Mouse (Mus musculus): ENCODE data around the gene Trim2.

Gene Trim2

DNA sequence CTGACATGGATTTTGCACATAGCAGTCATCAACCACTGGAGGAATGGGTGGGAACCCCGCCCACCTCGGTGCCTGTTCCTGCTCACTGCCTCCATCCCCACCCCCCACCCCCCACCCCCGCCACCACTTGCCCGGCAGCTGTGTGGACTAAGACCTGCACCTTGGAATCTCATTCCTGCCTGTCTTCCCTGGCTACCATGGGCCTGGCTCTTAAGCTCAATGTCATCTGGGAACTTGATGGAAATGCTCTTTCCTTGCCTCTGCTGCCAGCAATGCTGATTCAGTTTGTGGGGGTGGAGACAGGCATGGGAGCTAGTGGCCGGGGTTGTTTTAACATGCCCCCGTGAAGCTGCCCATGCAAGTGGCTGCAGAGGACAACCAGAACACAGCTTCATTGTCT is 17.3 kb upstream of the Trim2 start:
- no peak for DNase-seq (ENCODE audit: low spot score in 2 of 2)

DNA sequence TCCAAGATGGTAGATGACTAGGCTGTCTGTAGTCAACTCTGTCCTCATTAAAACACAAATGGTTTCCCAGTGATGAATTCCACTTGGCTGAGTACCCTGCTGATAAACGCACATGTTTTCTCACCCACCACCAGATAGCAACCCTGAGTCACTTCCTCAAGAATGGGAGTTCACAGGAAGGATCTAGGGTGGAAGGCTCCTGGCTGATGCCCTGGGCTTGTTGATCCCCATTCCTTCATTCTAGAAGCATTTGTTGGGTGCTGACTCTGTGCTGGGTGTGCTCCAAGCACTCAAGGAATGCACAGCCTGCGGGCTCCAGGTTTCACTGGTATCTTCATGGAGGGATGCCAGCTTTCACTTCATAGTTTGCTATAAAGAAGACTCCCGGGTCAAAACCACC is 12.8 kb upstream of the Trim2 start:
- no peak for DNase-seq (ENCODE audit: low spot score in 2 of 2)

DNA sequence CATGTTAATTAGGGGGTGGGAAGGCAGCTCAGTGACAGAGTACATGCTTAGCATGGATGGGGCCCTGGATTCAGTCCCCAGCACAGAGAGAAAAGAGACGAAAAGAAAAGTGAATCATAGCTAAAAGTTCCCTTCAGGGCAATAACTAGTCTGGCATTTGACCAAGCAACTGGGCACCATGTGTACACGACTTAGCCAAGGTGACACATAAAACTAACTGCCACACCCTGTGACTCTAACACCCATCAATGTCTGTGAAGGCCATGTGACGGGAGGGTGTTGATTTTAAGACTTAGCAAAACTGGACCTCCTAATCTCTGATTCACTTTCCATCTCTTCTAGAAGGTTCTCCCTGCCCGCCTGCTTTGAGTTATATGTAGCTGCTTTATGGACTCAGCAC is 12.2 kb upstream of the Trim2 start:
- no peak for DNase-seq (ENCODE audit: low spot score in 2 of 2)

DNA sequence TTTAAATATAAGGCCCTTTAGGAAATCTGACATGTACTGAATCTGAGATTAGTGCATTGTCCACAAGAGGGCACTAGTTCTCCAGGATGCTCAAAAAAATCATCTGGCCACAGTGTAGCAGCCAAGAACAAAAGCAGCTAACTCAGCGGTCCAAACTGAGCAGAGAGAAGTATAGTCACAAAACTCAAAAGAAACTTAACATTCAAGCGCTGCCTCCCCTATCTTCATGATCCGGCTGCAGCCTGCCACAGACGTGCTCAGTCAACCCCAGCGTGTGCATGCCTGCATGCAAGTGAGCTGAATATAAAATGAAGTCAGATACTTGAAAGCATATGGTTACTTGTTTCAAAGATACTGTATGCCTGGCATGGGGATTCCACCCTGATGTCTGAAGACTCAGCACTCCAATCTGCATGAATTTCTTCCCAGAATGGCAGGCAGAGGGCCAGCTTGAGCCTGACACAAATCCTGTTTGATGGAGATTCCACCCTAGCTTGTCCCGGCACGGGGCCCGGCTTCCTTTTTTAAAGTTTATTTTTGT is 8.0 kb upstream of the Trim2 start:
- DNase-seq (ENCODE audit: low spot score in 2 of 2): peak; percentile 29 to 51

DNA sequence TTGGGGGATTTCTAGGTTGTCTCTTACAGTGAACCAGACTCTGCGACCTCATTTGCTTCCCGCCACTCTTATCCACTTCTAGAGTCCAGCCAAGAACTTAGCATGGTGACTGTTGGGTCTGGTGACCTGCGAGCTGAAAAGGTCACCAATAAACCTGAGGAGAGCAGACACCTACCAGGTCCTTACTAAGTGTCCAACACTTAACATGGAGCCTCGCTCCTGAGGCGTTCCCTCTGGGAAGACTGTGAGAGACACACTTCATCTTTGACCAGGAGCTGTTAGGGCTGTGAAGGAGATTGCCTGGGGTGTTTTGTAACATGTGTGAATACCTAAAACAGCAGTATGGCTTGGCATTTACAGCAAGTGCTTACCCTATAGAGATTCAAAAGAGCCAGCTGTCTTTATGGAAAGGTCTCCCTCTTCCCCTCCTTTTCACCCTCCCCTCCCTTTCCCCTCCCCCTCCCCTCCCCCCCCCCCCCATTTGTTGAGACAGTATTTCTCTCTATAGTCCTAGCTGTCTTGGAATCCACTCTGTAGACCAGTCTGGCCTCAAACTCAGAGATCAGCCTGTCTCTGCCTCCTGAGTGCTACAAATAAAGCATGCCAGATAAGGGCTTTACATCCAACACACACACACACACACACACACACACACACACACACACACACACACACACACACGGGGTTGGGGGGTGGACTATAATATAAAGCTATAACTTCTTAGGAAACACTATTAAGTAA is 7.3 kb upstream of the Trim2 start:
- DNase-seq (ENCODE audit: low spot score in 2 of 2): no peak

DNA sequence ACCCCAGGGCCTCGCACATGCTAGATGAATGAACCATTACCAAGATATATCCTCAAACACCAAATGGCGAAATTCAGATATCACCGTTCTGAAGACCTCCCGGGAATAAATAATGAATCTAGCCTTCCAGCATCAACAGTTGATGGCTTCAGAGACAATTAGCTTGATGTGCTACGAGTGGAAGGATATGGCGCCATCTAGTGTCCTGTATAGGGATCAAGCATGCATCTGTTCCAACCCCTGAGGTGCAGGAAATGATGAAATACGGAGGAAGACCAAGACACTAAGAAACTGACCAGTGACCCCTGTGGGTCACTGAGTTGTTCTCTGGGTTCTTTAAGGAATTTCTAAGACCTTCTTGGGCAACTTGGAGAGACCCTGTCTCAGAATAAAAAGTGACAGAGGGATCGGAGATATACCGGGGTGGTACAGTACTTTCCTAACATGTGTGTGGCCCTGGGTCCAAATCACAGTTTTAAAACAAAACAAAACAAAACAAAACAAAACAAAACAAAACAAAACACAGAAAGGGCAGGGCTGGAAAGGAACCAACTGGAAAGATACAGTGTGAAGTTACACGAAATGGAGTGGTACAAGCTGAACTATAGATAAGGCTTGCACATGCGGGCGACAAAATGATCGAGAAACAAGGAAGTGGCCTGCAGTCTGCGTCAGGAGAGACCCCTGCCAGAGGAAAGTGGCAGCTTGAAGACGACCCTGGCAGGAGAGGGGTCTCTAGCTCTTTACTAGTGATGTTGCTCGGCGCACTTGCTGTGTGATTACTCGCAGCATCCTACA is 6.5 kb upstream of the Trim2 start:
- DNase-seq (ENCODE audit: low spot score in 2 of 2): peak; percentile 49 to 61

DNA sequence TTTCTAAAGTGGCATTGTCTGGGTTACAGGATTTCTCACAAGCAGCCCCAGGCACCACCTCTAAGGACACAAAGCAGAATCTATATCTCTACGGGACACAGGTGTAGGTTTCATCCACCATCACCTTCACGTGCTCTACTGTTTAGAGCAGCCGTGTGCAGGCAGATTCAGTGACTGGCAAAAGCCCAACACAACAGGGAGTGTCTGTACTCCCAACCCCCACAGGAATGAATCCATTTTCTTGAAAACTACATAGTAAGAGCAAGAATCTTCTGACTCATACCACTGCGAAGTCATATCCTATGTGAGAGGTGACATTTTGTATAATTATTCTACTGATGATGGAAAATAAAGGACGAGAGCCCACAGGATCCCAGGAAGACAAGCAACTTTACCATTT is 5.6 kb upstream of the Trim2 start:
- no peak for DNase-seq (ENCODE audit: low spot score in 2 of 2)

DNA sequence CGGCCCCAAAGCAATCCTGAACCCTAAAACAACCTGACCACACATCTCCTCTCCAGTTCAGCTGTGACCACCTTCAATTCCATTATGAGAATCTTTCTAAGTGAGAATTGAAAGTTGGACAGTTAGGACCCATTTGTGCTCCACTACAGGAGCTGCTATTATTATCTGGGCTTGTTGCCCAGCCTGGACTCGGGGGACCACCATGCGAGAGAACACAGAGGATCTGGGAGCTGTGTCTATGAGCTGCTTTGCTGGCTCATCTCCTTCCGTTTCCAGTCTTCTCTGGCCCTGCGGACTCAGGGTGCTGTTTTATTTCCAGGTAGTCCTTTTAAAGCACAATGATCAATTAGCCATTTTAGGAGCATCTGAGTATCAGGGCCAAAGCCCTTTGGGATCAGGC is 839 bp upstream of the Trim2 start:
- no peak for DNase-seq (ENCODE audit: low spot score in 2 of 2)

DNA sequence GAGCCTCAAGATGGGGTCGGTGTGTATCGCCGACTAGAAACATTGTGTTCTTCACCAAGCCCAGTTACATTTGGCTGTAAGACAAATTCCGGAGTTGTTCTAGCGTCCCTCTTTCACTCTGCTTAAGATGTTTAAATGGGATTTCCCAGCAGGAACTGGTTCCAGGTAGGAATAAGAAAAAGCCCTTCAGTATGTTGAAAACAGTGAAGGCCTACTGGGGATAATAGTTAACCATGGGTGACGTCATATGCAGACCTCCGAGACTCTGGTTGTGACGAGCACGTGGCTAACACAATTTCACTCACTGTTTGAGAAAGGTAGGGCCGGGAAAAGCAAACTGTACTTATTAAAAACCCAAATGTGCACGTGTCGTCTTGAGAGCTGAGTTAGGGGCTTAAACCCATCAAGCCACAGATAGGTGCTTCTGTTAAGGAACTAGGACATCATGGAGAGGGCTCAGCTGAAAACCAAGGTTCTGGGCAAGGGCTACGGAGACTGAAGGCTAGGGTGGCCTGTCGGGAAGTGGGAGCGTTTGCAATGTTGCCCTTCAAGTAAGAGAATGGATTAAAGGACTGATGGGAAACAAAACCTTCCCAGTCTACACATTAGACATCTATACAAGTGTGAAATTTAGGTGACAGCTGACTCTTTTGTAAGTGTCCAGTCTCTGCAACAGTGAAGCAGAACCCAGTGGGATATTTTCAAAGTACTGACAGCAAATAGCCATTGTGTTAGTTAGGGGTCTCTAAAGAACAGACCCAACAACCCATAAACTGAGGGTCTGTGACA is 761 bp downstream of the Trim2 start:
- no peak for DNase-seq (ENCODE audit: low spot score in 2 of 2)

DNA sequence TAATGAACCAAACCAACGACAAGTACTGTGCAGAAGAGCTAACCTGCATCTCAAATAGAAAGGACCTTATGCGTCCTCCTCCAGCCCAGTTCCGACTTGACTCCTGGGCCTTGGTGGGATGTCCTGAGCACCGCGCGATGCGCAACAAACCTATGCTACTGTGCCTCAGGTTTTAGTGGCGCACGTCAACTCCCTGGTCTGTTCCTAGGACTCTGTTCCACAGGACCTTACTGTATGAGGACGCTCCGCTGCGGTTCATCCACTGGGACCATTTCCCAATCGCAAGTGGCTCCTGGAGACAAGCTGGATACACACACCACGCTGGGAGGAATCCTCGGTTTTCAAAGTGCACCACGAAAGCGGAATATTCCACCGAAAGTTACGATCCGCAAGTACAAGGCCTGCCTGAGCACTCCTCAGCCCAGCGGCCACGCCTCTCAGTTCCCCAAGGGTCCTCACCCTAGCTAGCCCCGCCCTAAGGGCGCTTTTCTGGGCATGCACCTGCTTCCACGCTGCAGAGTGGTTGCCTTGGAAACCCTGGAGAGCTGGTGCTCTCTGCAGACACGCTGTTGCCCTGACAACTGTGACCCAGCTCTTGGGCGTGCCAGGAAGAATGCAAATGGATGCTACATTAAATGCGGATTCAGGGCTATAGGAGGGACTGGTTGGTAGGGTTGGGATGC is 1.5 kb downstream of the Trim2 start:
- peak; percentile 56 to 60 for DNase-seq (ENCODE audit: low spot score in 2 of 2)

DNA sequence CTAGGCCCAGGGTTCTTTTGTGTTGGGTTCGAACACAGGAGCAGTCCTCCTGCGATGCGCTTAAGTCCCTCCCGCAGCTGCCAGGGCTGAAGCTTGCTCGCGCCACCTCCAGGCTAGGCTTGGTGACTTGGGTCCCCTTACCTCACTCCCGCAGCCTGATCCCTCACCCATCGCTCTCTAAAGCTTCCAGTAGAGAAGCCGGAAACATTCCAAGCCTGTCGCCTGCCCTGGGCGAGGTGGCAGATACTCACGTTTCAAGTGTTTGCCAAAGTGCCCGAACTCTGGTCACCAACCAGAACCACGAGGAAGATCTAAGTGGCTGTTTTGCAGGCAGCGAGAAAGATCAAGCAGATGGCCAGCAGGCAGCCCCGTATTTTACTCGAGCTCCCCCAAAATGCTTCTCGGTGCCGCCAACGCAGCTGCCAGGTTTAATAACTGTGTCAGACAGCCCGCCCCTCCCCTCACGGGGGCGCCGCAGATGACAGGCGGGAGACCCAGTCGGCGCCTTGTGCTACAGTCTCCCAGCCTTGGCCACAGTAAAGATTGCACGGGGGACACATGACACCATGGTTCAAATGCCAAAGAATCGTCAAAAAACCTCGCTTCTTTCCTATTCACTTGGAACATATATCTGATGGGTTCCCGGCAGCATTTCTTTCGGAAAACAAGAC is 2.2 kb downstream of the Trim2 start:
- DNase-seq (ENCODE audit: low spot score in 2 of 2): peak; percentile 5 to 32

DNA sequence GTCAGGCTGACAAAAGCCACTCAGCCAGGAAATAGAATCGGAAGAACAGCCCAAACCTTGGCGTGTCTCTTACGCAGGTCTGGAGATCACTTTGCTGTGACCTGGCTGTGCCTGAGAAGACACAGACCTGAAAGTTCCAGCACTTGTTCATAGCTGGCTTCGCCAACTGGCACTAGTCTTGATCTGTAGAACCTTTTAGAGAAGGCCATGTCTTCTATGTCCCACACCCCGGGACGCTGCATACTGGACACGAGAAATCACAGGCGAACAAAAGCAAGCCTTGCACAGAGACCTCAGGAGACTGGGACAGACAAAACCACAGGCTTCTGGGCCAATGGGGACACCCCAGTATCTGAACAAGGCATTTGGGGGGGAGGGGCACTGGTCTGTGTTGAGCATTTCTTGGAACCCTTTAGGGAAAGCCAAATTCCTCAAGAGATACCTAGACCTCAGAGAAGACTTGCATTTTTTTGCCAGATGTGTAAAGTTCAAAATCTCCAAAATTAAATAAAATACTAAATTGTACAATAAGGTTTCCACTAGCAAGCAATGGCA is 3.2 kb downstream of the Trim2 start:
- no peak for DNase-seq (ENCODE audit: low spot score in 2 of 2)

DNA sequence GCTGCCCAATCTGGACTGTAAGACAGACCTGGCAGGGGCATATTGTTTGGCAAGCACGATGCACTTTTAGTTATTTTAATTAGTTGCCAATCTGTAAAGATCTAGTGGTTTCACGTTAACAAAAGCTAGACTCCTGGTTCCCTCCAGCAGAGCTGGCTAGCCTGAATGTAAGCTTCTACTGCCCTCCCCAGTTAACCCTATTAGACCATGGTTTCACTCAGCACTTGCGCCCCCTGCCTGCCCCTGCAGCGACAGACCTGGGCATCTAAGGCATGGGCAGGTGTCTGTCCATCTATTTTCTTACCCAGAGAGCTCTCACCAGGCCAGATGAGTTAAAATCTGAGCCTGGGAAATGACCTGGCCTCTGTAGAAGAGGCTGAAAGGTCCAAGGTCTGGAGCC is 4.4 kb downstream of the Trim2 start:
- peak; percentile 25 to 27 for DNase-seq (ENCODE audit: low spot score in 2 of 2)

DNA sequence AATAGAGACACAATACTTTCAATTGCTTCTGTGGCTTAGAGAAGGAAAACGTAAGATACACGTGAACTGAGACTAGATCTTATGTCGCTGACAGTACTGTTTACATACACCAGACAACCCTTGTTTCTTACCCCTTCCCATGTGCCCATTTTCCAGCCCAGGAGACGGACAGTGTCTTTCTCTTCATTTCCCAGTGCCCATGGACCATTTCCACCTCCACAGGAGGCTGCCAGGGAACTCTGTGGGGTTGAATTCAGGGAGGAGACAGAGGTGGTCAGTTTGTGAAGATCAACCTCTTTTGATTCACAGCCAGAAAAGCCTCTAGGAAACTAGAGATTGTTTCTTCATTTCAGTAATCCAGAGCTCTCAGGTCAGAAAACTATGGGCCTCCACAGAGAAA is 5.0 kb downstream of the Trim2 start:
- DNase-seq (ENCODE audit: low spot score in 2 of 2): no peak

DNA sequence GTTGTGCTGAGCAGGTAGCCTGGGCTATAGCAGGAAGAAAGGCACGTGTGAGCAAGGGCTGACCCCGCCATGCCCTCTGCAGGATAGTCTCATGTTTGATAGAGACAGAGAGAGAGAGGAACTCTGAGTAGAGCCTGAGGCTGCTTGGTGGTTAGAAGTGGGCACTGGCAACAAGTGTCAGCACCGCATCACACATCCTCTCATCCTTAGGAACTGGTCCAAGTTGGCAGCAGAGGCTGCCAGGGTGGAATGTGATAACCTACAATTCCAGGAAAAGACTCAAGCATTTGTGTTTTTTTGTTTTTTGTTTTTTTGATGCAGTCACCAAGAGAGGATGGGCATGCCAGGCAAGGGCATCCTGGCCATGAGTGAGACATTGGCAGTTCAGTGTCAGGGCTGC is 8.5 kb downstream of the Trim2 start:
- no peak for DNase-seq (ENCODE audit: low spot score in 2 of 2)

DNA sequence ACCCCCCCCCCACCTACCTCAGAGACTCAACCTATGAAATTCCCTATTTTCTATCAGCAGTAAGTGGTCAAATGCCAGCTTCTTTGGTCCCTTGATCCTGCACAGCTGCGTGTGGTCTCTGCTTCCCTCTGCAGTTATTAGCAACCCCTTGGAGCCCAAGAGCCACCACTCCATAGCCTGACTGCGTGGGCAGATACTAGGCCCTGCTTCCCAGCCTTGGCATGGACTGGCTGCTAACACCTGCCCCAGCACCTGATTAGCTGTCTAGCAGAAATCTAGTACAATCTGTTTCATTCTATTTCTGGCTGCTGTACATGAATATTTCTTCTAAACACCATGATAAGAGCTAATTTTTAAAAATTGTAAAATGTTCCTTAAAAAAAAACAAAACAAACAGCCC is 10.0 kb downstream of the Trim2 start:
- no peak for DNase-seq (ENCODE audit: low spot score in 2 of 2)

DNA sequence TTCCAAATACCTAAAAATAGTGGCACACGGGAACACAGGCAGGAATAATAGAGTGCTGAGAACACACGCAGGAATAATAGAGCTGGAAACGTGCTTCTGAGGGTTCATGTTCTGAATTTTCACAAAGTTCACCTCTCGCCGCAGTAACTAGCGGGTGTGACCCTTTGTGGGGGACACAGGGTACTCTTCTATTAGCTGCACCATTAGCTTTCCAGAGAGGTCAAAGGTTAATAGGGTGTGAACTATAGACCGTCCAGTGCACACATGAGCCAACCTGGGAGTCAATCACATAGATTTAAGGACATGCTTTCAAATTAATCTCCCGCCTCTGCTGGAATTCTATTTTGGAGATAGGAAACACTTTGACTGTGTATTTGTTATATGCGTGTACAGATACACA is 11.9 kb downstream of the Trim2 start:
- no peak for DNase-seq (ENCODE audit: low spot score in 2 of 2)

DNA sequence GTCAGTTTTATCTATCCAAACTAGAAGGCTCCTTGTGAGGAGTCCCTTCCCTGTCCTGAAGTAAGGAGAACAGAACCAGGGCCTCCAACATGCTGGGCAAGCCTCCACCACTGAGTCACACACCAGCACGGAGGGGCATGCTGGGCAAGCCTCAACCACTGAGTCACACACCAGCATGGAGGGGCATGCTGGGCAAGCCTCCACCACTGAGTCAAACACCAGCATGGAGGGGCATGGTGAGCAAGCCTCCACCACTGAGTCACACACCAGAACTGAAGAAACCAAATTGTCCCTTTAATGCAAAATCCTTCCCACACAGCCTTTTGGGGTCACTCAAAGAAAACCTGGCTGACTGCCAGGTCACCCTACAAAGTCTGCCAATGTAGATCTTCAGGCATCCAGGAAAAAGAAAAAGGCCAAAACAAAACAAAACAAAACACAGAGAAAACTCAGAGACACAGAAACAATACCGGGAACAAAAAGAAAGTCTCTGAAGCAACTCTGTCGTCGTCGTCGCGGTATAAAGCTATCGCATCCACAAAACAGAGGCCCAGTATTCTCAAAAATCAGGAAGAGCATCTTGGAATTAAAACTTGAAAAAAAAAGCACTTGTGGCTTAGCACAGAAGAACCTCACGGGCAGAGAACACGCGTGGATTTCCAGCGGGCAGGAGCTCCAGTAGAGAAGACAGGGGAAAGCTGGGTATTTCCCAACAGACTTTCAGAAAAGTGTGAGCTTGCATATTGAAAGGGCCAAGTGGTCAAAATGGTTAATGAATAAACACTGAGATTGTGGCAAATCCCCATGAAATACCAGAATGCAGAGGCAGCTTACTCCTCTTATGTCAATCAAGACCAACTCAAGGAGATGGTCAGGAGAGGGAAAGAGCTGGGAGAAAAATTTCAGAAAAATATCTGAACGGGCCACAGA is 12.7 kb downstream of the Trim2 start:
- no peak for DNase-seq (ENCODE audit: low spot score in 2 of 2)

DNA sequence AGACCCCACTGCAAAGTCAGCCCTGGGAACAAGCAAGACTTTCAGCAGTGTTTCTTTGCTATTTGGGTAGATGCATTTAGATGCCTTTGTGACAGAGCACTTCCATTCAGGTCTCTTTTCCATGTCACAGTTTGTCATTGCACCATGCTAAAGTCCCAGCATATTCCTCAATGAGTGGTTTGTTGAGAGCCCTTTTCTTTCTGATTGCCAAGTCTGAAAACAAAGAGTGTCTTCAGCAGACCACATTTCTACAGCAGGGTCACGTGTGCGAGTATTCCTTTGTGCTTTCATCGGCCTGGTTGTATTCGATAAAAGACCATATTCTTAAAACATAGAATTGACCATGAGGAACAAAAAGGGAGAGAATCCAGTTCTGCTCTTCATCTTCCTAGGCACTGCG is 14.4 kb downstream of the Trim2 start:
- DNase-seq (ENCODE audit: low spot score in 2 of 2): no peak

DNA sequence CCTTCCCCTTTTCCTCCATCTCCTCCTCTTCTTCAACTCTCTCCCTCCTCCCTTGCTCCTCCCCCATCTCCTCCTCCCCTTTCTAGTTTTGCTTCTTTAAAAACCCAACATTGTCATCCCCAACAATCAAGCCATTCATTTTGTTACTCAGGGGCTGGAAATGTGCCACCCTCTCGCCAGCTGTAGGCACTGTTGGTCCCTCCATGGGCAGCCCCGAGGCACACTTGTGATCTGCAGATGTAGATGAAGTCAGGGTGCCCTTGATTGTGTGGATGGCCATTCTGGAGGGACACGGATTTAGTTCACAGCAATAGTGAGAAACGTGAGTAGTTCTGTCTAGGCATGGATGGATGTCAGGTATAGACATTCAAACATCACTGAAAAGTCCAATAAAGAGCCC is 17.7 kb downstream of the Trim2 start:
- DNase-seq (ENCODE audit: low spot score in 2 of 2): no peak

Measured in spleen, postnatal 36 days (tissue).